Mouse (Mus musculus) cerebellum, adult 2 months (tissue): ENCODE data around the gene Mef2b.

Experiments used
- CTCF ChIP-seq: fragments of 200-500 bp; IDR thresholded peaks from 2 replicates; pipeline ENCODE4 v1.5.1; 2011; ENCODE audit warnings: low read depth, mild to moderate bottlenecking, control low read depth, low read length, moderate library complexity, borderline replicate concordance; ENCODE audit not compliant: insufficient read depth
- POLR2A ChIP-seq: fragments of 200-500 bp; IDR thresholded peaks from 2 replicates; pipeline ENCODE4 v1.6.1; 2011; ENCODE audit warnings: low read length, control low read depth, borderline replicate concordance; ENCODE audit not compliant: insufficient read depth

GRCm38 (mm10) chr8:70150158-70150557, 10.6 kb downstream of the Mef2b start:
- no peak for TF ChIP-seq CTCF
- no peak for TF ChIP-seq POLR2A
